Mouse (Mus musculus) heart, embryonic 13.5 days (tissue): Measurements from ENCODE around the gene Fbp1. TPM values are rescaled to one million over a fixed set of nuclear protein-coding genes. Genes with fewer than 3 reads are reported as not detected.
"Not testable (repeated sequence)": the region's sequence is repeated elsewhere in the genome, so short reads cannot be mapped to it uniquely, and the experiment has no call there.

Source experiments
- ATAC-seq: fragments of 200-750 bp; cut with Nextera tagmentation; 2 replicates; pipeline ENCODE4 v1.8.0; 2017; ENCODE audit warnings: moderate TSS enrichment; ENCODE audit not compliant: insufficient number of reproducible peaks, low FRiP score, low TSS enrichment; ENCODE audit errors: extremely low read depth
- H3K27ac ChIP-seq: fragments of 300-500 bp; sonication (generic); replicated peaks from 2 replicates; pipeline ENCODE4 v1.5.1; 2015; ENCODE audit warnings: moderate library complexity, mild to moderate bottlenecking, inconsistent platforms
- H3K27me3 ChIP-seq: fragments of 300-500 bp; sonication (generic); replicated peaks from 2 replicates; pipeline ENCODE4 v1.6.1; 2015; ENCODE audit warnings: mild to moderate bottlenecking, inconsistent platforms
- H3K36me3 ChIP-seq: fragments of 300-500 bp; sonication (generic); 2 replicates; pipeline ENCODE4 v1.6.1; 2015; ENCODE audit warnings: mild to moderate bottlenecking, inconsistent platforms
- H3K4me1 ChIP-seq: fragments of 300-500 bp; sonication (generic); 2 replicates; pipeline ENCODE4 v1.6.1; 2015; ENCODE audit warnings: inconsistent platforms
- H3K4me2 ChIP-seq: fragments of 300-500 bp; sonication (generic); 2 replicates; pipeline ENCODE4 v1.6.1; 2015; ENCODE audit warnings: inconsistent platforms, mild to moderate bottlenecking, moderate library complexity
- H3K4me3 ChIP-seq: fragments of 300-500 bp; sonication (generic); 2 replicates; pipeline ENCODE4 v1.5.1; 2015; ENCODE audit warnings: moderate library complexity, mild to moderate bottlenecking, inconsistent platforms
- H3K9ac ChIP-seq: fragments of 300-500 bp; sonication (generic); 2 replicates; pipeline ENCODE4 v1.6.1; 2015; ENCODE audit warnings: inconsistent platforms, mild to moderate bottlenecking, moderate library complexity
- H3K9me3 ChIP-seq: fragments of 300-500 bp; sonication (generic); 2 replicates; pipeline ENCODE4 v1.6.1; 2016; ENCODE audit warnings: inconsistent platforms
- WGBS: fragments of 180-500 bp; shearing (Covaris S2); methylation state at CpG from one replicate; pipeline ENCODE4 v1.1.7; 2015; ENCODE audit warnings: mixed read lengths; 5-methylcytosine and 5-hydroxymethylcytosine counted together
- polyA plus RNA-seq: library from polyadenylated mRNA; unstranded; fragments of >200 nt; fragmentation: Nextera tagmentation; extraction: Ambion mirVana; gene quantifications from 2 replicates; pipeline ENCODE4 v1.2.1, GENCODE M21; 2015

Fbp1 gene
- polyA plus RNA-seq, 1 experiment from 2014 or later: 0.44 TPM

DNA sequence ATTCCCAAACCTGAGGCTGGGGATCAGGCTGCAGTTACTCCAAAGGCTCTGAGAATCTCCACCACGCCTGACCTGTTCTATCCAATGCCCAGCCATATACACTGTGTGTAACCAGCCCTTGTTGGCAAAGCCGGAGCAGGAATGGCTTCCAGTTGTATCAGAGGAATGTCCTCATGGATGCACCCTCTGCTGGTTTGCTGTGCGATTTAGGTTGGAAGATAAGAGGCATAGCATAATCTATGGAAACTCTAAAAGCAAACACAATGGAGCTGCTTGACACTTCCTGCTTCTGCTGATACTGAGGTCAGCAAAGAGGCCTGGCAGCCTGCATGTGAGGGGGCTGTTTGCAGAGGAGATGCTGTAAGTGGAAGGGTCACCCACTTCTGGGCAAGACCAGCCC, 25.2 kb downstream of the Fbp1 start:
- H3K27ac ChIP-seq: no peak overlapping the region
- H3K4me2 ChIP-seq: no peak overlapping the region

DNA sequence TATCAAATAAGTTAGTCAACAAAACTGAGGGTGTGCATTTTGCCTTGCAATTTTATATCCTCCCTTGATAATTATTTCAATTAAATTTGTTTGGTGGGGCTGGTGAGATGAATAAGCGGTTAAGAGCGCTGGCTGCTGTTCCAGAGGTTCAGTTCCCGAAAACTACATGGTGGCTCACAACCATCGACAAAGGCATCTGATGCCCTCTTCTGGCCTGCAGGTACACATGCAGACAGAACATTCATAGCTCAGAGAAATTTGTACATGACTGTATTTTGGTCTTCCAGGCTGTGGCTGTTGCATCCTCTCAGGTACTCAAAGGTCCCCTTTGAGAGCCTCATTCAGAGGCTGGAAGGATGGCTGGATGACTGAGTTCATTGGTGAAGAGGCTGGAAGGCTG, 28.0 kb downstream of the Fbp1 start:
- 79% methylated on average over 4 of the region's 4 CpGs for WGBS

More for the DNA sequence above, 25.2 kb downstream of the Fbp1 start:
- Histone ChIP-seq H3K4me1 (peaks cover 5% of the 10 kb centered on the region), H3K4me3 (no peak overlapping the region), H3K9ac (no peak overlapping the region), H3K9me3 (no peaks in the 10 kb centered on the region), H3K27me3 (no peaks in the 10 kb centered on the region), H3K36me3 (no peaks in the 10 kb centered on the region)
- no peak for ATAC-seq
- WGBS: 48% methylated on average over 3 of the region's 3 CpGs

DNA sequence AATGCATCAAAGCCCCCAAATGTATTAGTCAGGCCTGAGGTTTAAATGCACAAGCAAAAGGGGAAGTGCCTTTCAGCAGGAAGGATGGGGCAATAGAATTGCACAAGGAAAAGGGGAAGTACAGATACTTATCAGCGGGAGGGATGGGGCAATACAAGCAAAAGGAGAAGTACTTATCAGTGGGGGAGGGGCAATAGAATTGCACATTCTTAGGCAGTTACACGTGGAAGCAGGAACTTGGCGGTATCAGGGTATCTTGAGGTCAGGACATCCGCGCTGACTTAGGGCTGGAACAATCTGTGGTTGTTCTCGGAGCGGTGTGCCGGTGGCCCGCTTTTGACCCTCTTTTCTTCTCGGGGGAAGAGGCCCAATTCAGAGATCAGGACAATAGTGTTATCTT, 28.8 kb downstream of the Fbp1 start:
- not testable (repeated sequence) for H3K9me3 ChIP-seq, H3K9ac ChIP-seq, H3K27me3 ChIP-seq, H3K36me3 ChIP-seq, H3K4me1 ChIP-seq, ATAC-seq, H3K4me2 ChIP-seq, H3K4me3 ChIP-seq, H3K27ac ChIP-seq
- 59% methylated on average over 10 of the region's 10 CpGs for WGBS

More for the DNA sequence above, 28.0 kb downstream of the Fbp1 start:
- peaks cover 5% of the 10 kb centered on the region for H3K4me1 ChIP-seq
- no peaks in the 10 kb centered on the region for H3K36me3 ChIP-seq
- ATAC-seq: no peak
- no peak overlapping the region for H3K27ac ChIP-seq
- H3K9ac ChIP-seq: no peak overlapping the region
- no peak overlapping the region for H3K4me3 ChIP-seq
- no peak overlapping the region for H3K4me2 ChIP-seq
- no peaks in the 10 kb centered on the region for H3K27me3 ChIP-seq
- H3K9me3 ChIP-seq: no peaks in the 10 kb centered on the region

DNA sequence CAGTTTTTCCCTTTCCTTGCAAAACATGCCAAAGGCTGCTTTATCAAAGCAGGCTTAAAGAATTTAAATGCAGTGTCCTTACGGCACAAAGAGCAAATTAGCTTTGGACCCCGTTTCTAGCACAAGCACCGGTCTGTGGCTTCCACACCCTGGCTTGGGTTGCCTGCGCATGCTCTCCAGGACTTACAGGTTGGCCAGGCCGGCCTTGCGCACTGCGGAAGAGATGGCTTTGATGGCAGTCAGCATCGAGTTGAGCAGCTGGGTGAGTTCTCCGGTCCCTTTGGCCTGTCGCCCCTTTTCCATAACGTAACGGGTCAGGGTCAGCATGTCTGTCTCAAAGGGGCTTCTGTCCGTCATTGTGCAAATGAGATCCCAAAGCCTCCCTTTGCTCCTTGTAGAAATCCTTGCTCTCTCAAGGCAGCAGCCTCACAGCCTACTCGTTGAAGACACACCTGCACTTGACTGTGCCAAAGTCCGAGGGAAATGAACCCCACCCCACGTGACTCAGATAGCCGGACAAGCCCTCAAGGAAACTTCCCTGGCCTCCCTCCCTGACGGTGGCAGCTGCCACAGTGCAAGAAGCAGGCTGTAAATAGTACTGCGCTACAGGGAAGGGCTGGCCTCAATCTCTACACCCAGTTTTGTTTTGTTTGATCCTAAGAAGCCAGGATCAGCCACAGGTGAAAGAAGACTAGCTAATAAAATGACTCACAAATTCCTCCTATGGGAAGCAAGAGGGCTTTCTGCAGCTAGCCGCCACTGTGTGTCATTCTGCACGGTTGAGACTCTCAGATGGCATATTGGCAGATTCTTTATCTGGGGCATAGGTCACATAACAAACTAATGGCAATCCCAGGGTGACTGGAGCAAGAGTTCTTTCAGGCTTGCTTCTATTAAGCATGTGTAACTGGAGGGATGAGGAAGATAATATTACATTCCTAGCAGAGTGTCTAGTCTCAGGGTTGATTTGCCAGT, 29.9 kb downstream of the Fbp1 start, which contains the start of gene Fbp2:
Gene Fbp2, minus strand, starts transcription at position 482 of the 975 bp plus-strand sequence.
- H3K4me3 ChIP-seq: no peak within 1 kb of the TSS
- no peak within 1 kb of the TSS for H3K27ac ChIP-seq
- no peak within 1 kb of the TSS for H3K4me2 ChIP-seq
- H3K36me3 ChIP-seq: no peaks in the 10 kb centered on the region
- H3K4me1 ChIP-seq: peaks cover 5% of the 10 kb centered on the region
- no peak for ATAC-seq
- no peaks in the 10 kb centered on the region for H3K9me3 ChIP-seq
- no peaks in the 10 kb centered on the region for H3K27me3 ChIP-seq
- WGBS: 61% methylated on average over 21 of the region's 21 CpGs
- H3K9ac ChIP-seq: no peak within 1 kb of the TSS

DNA sequence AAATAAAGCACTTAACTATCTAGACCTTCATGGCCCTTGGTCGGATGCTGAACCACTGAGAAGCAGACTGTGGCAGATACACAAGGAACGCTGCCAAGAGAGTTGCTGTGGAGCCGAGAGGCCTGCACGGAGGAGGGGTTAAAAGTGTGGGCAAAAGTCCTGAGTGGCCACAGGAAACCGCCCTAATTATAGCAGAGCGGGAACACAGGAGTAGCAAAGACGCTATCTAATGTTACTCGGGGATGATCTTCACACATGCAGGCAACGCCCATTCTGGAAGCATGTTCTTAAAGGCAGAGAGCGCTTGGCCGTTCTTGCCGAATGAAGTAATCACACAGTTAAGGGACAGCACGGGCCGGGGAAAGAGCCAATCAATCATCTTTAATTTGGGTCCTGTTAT, 31.2 kb downstream of the Fbp1 start:
- Histone ChIP-seq H3K4me1 (peaks cover 5% of the 10 kb centered on the region), H3K9ac (no peak overlapping the region), H3K4me2 (no peak overlapping the region), H3K4me3 (no peak overlapping the region), H3K27ac (no peak overlapping the region), H3K9me3 (no peaks in the 10 kb centered on the region), H3K36me3 (no peaks in the 10 kb centered on the region), H3K27me3 (no peaks in the 10 kb centered on the region)
- no peak for ATAC-seq
- 75% methylated on average over 14 of the region's 14 CpGs for WGBS

DNA sequence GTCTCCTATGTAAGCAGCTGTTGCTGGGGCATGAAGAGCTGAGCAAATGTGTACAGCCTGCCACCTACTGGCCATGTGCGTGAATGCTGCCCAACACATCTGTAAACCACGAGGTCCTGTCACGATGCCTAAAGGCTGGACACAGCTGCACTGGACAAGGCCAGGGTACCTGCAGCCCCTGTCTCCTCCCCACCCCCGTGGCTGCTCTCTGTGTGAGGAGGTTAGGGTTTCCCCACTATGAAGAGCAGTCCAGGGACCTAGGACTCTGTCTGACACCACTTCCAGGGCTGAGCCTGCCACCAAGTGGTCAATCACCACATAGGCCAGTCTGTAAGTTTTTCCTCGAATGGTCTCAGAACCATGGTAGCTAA, 31.8 kb downstream of the Fbp1 start:
- Histone ChIP-seq H3K36me3 (no peaks in the 10 kb centered on the region), H3K4me1 (peaks cover 5% of the 10 kb centered on the region), H3K4me2 (peak overlapping the region; percentile 65), H3K9me3 (no peaks in the 10 kb centered on the region), H3K4me3 (peak overlapping the region; percentile 30), H3K27ac (no peak overlapping the region), H3K27me3 (no peaks in the 10 kb centered on the region), H3K9ac (0 out of 2 replicates have a peak overlapping the region, but pooled peaks have one; percentile 61)
- 6% methylated on average over 5 of the region's 5 CpGs for WGBS
- ATAC-seq: peak; percentile 53; the same call in 1 of the 2 replicates

DNA sequence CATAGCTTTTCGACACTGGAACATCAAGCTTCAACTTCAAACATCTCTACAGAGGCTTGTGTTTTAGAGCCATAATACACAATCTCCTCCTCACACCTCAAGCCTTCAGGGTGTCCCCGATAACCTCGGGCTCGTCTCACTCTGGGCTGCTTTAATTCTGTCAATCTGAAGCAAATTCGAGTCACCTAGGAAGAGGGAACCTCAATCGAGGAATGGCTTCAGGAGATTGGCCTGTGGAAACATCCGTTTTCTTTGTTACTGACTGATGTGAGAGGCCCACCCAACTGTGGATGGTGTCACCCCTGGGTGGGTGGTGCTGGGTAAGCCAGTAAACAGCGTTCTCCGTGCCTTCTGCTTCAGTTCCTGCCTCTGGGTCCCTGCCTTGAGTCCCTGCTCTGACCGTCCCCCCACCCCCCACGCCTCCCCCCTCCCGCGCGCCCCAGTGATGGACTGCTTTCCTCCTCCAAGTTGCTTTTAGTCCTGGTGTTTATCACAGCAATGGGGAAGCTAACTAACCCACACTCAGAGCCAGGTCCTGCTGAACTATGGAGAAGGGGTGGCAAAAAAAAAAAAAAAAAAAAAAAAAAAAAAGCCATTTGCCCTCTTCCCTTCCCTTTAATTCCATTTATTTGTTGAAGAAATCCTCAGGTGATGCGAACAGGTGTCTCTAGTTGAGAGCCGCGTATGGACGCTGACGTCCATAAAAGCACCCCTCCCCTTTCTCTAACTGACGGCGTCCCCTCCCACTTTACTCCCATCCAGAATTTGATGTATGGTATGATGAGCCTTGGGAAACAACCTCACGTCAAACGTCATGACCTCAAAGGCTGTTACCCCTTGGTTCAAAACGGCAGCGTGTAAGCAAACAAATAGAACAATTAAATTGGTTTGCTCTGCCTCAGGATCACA, 32.4 kb downstream of the Fbp1 start:
- Histone ChIP-seq H3K9me3 (no peaks in the 10 kb centered on the region), H3K9ac (peak overlapping the region; percentile 61; the same call in 1 of the 2 replicates), H3K36me3 (no peaks in the 10 kb centered on the region), H3K27ac (no peak overlapping the region), H3K4me2 (peak overlapping the region; percentile 65), H3K27me3 (no peaks in the 10 kb centered on the region), H3K4me3 (peak overlapping the region; percentile 30), H3K4me1 (peaks cover 5% of the 10 kb centered on the region)
- 31% methylated on average over 25 of the region's 25 CpGs for WGBS
- ATAC-seq: no peak

DNA sequence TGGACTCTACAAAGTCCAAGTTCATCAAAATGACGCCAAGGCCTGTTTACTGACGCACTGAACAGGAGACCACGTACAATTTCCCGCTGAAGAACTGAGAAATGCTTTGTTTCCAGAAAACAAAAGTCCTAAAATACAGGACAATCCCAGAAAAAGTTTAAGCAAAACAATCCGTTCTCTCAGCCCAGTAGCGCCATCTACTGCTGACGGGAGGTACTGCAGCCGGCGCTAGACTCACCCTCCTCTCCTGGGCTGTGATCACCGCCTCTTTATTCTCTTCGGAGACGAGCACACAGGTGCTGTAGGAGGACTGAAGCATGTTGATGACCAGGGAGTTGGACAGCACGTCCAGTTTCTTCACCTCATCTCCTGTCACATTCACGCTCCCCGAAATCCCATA, 33.4 kb downstream of the Fbp1 start:
- 16% methylated on average over 15 of the region's 15 CpGs for WGBS
- Histone ChIP-seq H3K27ac (no peak overlapping the region), H3K9me3 (no peaks in the 10 kb centered on the region), H3K4me1 (peaks cover 5% of the 10 kb centered on the region), H3K4me3 (no peak overlapping the region), H3K9ac (no peak overlapping the region), H3K4me2 (peak overlapping the region; percentile 45), H3K36me3 (no peaks in the 10 kb centered on the region), H3K27me3 (no peaks in the 10 kb centered on the region)
- no peak for ATAC-seq

DNA sequence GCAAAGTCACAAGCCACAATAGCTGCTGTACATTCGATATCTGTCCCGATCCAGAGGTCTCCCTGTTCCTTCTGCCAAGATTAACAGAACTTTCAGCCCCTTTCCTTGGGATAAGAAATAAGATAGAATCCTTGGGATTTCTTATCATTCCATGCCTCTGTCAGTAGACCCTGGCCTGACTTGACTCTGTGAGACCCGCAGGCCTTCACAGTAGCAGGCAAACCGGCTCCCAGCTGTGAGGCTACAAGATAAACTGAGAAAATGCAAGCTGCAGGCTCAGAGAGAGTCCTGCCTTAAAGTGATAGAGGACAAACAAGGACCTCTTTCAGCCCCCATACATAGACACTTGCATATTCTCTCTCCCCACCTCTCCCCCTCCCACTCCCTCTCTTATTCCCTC, 54.7 kb downstream of the Fbp1 start:
- WGBS: 9% methylated on average over 4 of the region's 4 CpGs

DNA sequence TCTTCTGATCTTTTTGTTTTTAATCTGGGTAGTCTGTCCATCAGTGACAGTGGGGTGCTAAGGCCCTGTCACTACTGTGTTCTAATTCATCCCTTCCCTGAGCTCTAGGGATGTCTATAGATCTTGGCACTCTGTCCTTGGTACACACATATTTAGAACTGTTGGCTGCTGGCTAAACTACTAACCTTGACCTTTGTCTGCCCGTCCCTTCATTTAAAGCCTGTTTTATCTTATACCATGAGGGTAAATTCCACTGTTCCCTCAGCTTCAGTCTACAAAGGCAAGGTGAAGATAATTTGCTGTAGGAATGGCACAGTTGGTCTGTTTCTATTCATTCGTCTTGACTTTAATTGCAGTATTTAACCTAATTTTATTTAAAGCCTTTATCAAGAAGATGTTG, 55.8 kb downstream of the Fbp1 start:
- ATAC-seq: no peak
- H3K27ac ChIP-seq: no peak overlapping the region
- WGBS: 49% methylated on average over 2 of the region's 2 CpGs

More for the DNA sequence above, 54.7 kb downstream of the Fbp1 start:
- Histone ChIP-seq H3K36me3 (no peaks in the 10 kb centered on the region), H3K9me3 (no peaks in the 10 kb centered on the region), H3K4me3 (no peak overlapping the region), H3K9ac (0 out of 2 replicates have a peak overlapping the region, but pooled peaks have one; percentile 13), H3K27ac (no peak overlapping the region), H3K27me3 (no peaks in the 10 kb centered on the region), H3K4me1 (0 out of 2 replicates have a peak, but pooled peaks cover 3% of the 10 kb centered on the region), H3K4me2 (no peak overlapping the region)
- no peak for ATAC-seq

DNA sequence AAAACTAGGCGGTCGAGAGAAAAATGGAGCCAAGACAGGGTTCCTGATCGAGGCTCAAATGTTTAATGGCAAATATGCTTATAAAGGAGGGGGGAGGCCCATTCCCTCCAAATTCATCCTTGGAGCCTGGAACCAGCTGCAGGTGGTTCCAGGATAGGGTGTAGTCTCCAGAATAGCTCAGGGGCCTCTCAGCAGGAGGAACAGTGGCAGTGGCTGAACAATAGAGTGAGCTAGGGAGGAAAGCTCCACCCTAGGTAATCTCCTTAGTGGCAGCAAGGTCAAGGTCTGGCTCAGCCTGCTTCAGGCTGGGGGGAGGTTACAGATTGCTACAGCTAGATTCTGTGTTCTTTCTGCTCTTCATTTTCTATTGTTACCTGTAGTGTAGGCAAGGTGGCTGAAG, 72.4 kb downstream of the Fbp1 start:
- not testable (repeated sequence) for H3K9ac ChIP-seq, ATAC-seq, H3K4me2 ChIP-seq, H3K27ac ChIP-seq, H3K4me1 ChIP-seq, H3K36me3 ChIP-seq, H3K4me3 ChIP-seq, H3K27me3 ChIP-seq, H3K9me3 ChIP-seq
- 84% methylated on average over 3 of the region's 3 CpGs for WGBS

More for the DNA sequence above, 55.8 kb downstream of the Fbp1 start:
- Histone ChIP-seq H3K4me2 (no peak overlapping the region), H3K9ac (no peak overlapping the region), H3K27me3 (no peaks in the 10 kb centered on the region), H3K9me3 (no peaks in the 10 kb centered on the region), H3K36me3 (no peaks in the 10 kb centered on the region), H3K4me3 (no peak overlapping the region), H3K4me1 (0 out of 2 replicates have a peak, but pooled peaks cover 3% of the 10 kb centered on the region)
